Mouse (Mus musculus) megakaryocyte, embryonic 14.5 days (primary cell): ENCODE results near the gene Garnl3.

ENCODE experiments used
- FLI1 ChIP-seq: IDR thresholded peaks from 2 replicates; pipeline ENCODE4 v1.6.1; 2012; ENCODE audit warnings: low read length, inconsistent platforms, mixed read lengths
- GATA1 ChIP-seq: IDR thresholded peaks from 3 replicates; pipeline ENCODE4 v1.6.1; 2012; ENCODE audit warnings: mixed read lengths, low read length, inconsistent platforms, borderline replicate concordance

- no peak for TF ChIP-seq GATA1
- no peak for TF ChIP-seq FLI1
Measured at GRCm38 (mm10) chr2:33047360-33047759, 84.1 kb downstream of the Garnl3 start.
